Mouse (Mus musculus) lung, embryonic 16.5 days (tissue): ENCODE measurements around the gene Rnf11. TPM values are rescaled to one million over a fixed set of nuclear protein-coding genes. Genes with fewer than 3 reads are reported as not detected.
A peak's percentile ranks its signal among the peaks of the same experiment; 100 is the strongest.

Experiments used
- ATAC-seq: fragments of 200-750 bp; cut with Nextera tagmentation; 2 replicates; pipeline ENCODE4 v1.8.0; 2017; ENCODE audit warnings: low read depth, mild to moderate bottlenecking, moderate library complexity
- H3K27ac ChIP-seq: fragments of 300-500 bp; sonication (generic); 2 replicates; pipeline ENCODE4 v1.5.1; 2014; ENCODE audit warnings: mild to moderate bottlenecking, control low read depth, low read length
- H3K27me3 ChIP-seq: fragments of 300-500 bp; sonication (generic); 2 replicates; pipeline ENCODE4 v1.6.1; 2014; ENCODE audit warnings: low read depth, low read length, mixed read lengths; ENCODE audit not compliant: control insufficient read depth, insufficient read depth
- H3K36me3 ChIP-seq: fragments of 300-500 bp; sonication (generic); 2 replicates; pipeline ENCODE4 v1.6.1; 2014; ENCODE audit warnings: low read length; ENCODE audit not compliant: control insufficient read depth, insufficient read depth
- H3K4me1 ChIP-seq: fragments of 300-500 bp; sonication (generic); replicated peaks from 2 replicates; pipeline ENCODE4 v1.6.1; 2014; ENCODE audit warnings: low read length, mixed read lengths; ENCODE audit not compliant: control insufficient read depth, insufficient read depth
- H3K4me2 ChIP-seq: fragments of 300-500 bp; sonication (generic); 2 replicates; pipeline ENCODE4 v1.6.1; 2014; ENCODE audit warnings: low read depth, low read length, control low read depth
- H3K4me3 ChIP-seq: fragments of 300-500 bp; sonication (generic); 2 replicates; pipeline ENCODE4 v1.5.1; 2014; ENCODE audit warnings: mild to moderate bottlenecking, low read length, control low read depth
- H3K9ac ChIP-seq: fragments of 300-500 bp; sonication (generic); 2 replicates; pipeline ENCODE4 v1.6.1; 2014; ENCODE audit warnings: low read length, control low read depth
- H3K9me3 ChIP-seq: fragments of 300-500 bp; sonication (generic); 2 replicates; pipeline ENCODE4 v1.6.1; 2016; ENCODE audit warnings: low read length; ENCODE audit not compliant: control insufficient read depth
- WGBS: fragments of 180-500 bp; shearing (Covaris S2); extraction: QIAGEN DNeasy Blood & Tissue Kit; methylation state at CpG from one replicate; pipeline ENCODE4 v1.1.7; 2014; 5-methylcytosine and 5-hydroxymethylcytosine counted together
- polyA plus RNA-seq: library from polyadenylated mRNA; unstranded; fragments of >200 nt; fragmentation: Nextera tagmentation; extraction: Ambion mirVana; gene quantifications from 2 replicates; pipeline ENCODE4 v1.2.1, GENCODE M21; 2015

Gene Rnf11
- polyA plus RNA-seq, 1 experiment from 2014 or later = 35.9 TPM

- Histone ChIP-seq H3K27ac (no peak overlapping the region), H3K36me3 (peaks cover 4% of the 10 kb centered on the region; the same call in 1 of the 2 replicates), H3K9ac (no peak overlapping the region), H3K27me3 (no peaks in the 10 kb centered on the region), H3K4me2 (no peak overlapping the region), H3K4me3 (no peak overlapping the region), H3K4me1 (peaks cover 2% of the 10 kb centered on the region; the same call in 1 of the 2 replicates), H3K9me3 (no peaks in the 10 kb centered on the region)
- ATAC-seq = no peak
- 91% methylated on average over 2 of the region's 2 CpGs for WGBS
Measured at GRCm38 (mm10) chr4:109448531-109448930, 36.0 kb downstream of the Rnf11 start.

- no peak overlapping the region for H3K9ac ChIP-seq
- H3K4me1 ChIP-seq = peaks cover 2% of the 10 kb centered on the region; the same call in 1 of the 2 replicates
- no peak for ATAC-seq
- H3K27ac ChIP-seq = no peak overlapping the region
- H3K4me2 ChIP-seq = no peak overlapping the region
- H3K9me3 ChIP-seq = no peaks in the 10 kb centered on the region
- 88% methylated on average over 1 of the region's 1 CpGs for WGBS
- H3K27me3 ChIP-seq = no peaks in the 10 kb centered on the region
- no peak overlapping the region for H3K4me3 ChIP-seq
- 0 out of 2 replicates have a peak, but pooled peaks cover 2% of the 10 kb centered on the region for H3K36me3 ChIP-seq
Measured at GRCm38 (mm10) chr4:109445956-109446355, 38.6 kb downstream of the Rnf11 start.

- ATAC-seq = peak; percentile 34; the same call in 1 of the 2 replicates
- Histone ChIP-seq H3K27ac (no peak overlapping the region), H3K9me3 (no peaks in the 10 kb centered on the region), H3K4me1 (peaks cover 2% of the 10 kb centered on the region; the same call in 1 of the 2 replicates), H3K4me3 (no peak overlapping the region), H3K9ac (no peak overlapping the region), H3K36me3 (0 out of 2 replicates have a peak, but pooled peaks cover 2% of the 10 kb centered on the region), H3K4me2 (no peak overlapping the region), H3K27me3 (no peaks in the 10 kb centered on the region)
- 49% methylated on average over 2 of the region's 2 CpGs for WGBS
Measured at GRCm38 (mm10) chr4:109445397-109445796, 39.1 kb downstream of the Rnf11 start.

- ATAC-seq = no peak
- Histone ChIP-seq H3K27ac (no peak overlapping the region), H3K4me2 (no peak overlapping the region), H3K27me3 (no peaks in the 10 kb centered on the region), H3K36me3 (0 out of 2 replicates have a peak, but pooled peaks cover 2% of the 10 kb centered on the region), H3K9ac (no peak overlapping the region), H3K4me1 (peaks cover 2% of the 10 kb centered on the region; the same call in 1 of the 2 replicates), H3K4me3 (no peak overlapping the region), H3K9me3 (no peaks in the 10 kb centered on the region)
- 78% methylated on average over 2 of the region's 2 CpGs for WGBS
Measured at GRCm38 (mm10) chr4:109444951-109445350, 39.6 kb downstream of the Rnf11 start.

- Histone ChIP-seq H3K9ac (no peak overlapping the region), H3K9me3 (no peaks in the 10 kb centered on the region), H3K27me3 (no peaks in the 10 kb centered on the region), H3K36me3 (0 out of 2 replicates have a peak, but pooled peaks cover 2% of the 10 kb centered on the region), H3K4me1 (peaks cover 2% of the 10 kb centered on the region; the same call in 1 of the 2 replicates), H3K27ac (no peak overlapping the region), H3K4me3 (no peak overlapping the region), H3K4me2 (no peak overlapping the region)
- ATAC-seq = no peak
- 73% methylated on average over 6 of the region's 6 CpGs for WGBS
Measured at GRCm38 (mm10) chr4:109444471-109444870, 40.1 kb downstream of the Rnf11 start.

- 74% methylated on average over 4 of the region's 4 CpGs for WGBS
Measured at GRCm38 (mm10) chr4:109442649-109443048, 41.9 kb downstream of the Rnf11 start.

GRCm38 (mm10) chr4:109442126-109442525 is 42.4 kb downstream of the Rnf11 start:
- no peak overlapping the region for H3K4me2 ChIP-seq
- peaks cover 2% of the 10 kb centered on the region; the same call in 1 of the 2 replicates for H3K4me1 ChIP-seq
- no peak overlapping the region for H3K27ac ChIP-seq
- 78% methylated on average over 7 of the region's 7 CpGs for WGBS
- 0 out of 2 replicates have a peak, but pooled peaks cover 2% of the 10 kb centered on the region for H3K36me3 ChIP-seq
- no peaks in the 10 kb centered on the region for H3K27me3 ChIP-seq
- no peak for ATAC-seq
- no peaks in the 10 kb centered on the region for H3K9me3 ChIP-seq
- no peak overlapping the region for H3K9ac ChIP-seq
- no peak overlapping the region for H3K4me3 ChIP-seq

More at GRCm38 (mm10) chr4:109442649-109443048, 41.9 kb downstream of the Rnf11 start:
- Histone ChIP-seq H3K9ac (no peak overlapping the region), H3K27ac (no peak overlapping the region), H3K36me3 (0 out of 2 replicates have a peak, but pooled peaks cover 2% of the 10 kb centered on the region), H3K4me2 (no peak overlapping the region), H3K9me3 (no peaks in the 10 kb centered on the region), H3K4me3 (no peak overlapping the region), H3K4me1 (peaks cover 2% of the 10 kb centered on the region; the same call in 1 of the 2 replicates), H3K27me3 (no peaks in the 10 kb centered on the region)
- ATAC-seq = no peak

- peaks cover 2% of the 10 kb centered on the region; the same call in 1 of the 2 replicates for H3K4me1 ChIP-seq
- H3K4me2 ChIP-seq = no peak overlapping the region
- H3K27ac ChIP-seq = no peak overlapping the region
- 0 out of 2 replicates have a peak, but pooled peaks cover 2% of the 10 kb centered on the region for H3K36me3 ChIP-seq
- no peak overlapping the region for H3K9ac ChIP-seq
- H3K9me3 ChIP-seq = no peaks in the 10 kb centered on the region
- no peak overlapping the region for H3K4me3 ChIP-seq
- H3K27me3 ChIP-seq = no peaks in the 10 kb centered on the region
- WGBS = 85% methylated on average over 3 of the region's 3 CpGs
- ATAC-seq = no peak
Measured at GRCm38 (mm10) chr4:109441000-109441399, 43.5 kb downstream of the Rnf11 start.

GRCm38 (mm10) chr4:109440381-109440780 is 44.1 kb downstream of the Rnf11 start:
- H3K9me3 ChIP-seq = no peaks in the 10 kb centered on the region
- H3K36me3 ChIP-seq = 0 out of 2 replicates have a peak, but pooled peaks cover 2% of the 10 kb centered on the region
- 92% methylated on average over 5 of the region's 5 CpGs for WGBS
- no peak overlapping the region for H3K27ac ChIP-seq
- H3K4me2 ChIP-seq = no peak overlapping the region
- H3K27me3 ChIP-seq = no peaks in the 10 kb centered on the region
- H3K4me1 ChIP-seq = no peaks in the 10 kb centered on the region; the same call in 1 of the 2 replicates
- no peak overlapping the region for H3K4me3 ChIP-seq
- ATAC-seq = no peak
- H3K9ac ChIP-seq = no peak overlapping the region
